Mouse (Mus musculus) MEL (cell line): ENCODE data around the gene Wtip. TPM values are rescaled to one million over a fixed set of nuclear protein-coding genes. Genes with fewer than 3 reads are reported as not detected.
A peak's percentile ranks its signal among the peaks of the same experiment; 100 is the strongest.

Experiments
- DNase-seq: peaks from one replicate; pipeline ENCODE4 v3.0.0; 2011; ENCODE audit warnings: low read depth, low spot score
- H3K27ac ChIP-seq: 2 replicates; pipeline ENCODE4 v1.5.1; 2012; ENCODE audit warnings: low read depth, mild to moderate bottlenecking, control low read depth, low read length, moderate library complexity; ENCODE audit not compliant: control insufficient read depth
- H3K27me3 ChIP-seq, 2 experiments: fragments of 150-350 bp in 1 of 2; sonication (generic) in 1 of 2; 2 replicates each; pipeline ENCODE4 v1.6.1; 2012; ENCODE audit warnings: low read length in 2 of 2, mild to moderate bottlenecking in 2 of 2, improper control_type of control experiment in 1 of 2, moderate library complexity in 1 of 2; ENCODE audit not compliant: insufficient read depth in 2 of 2, control insufficient read depth in 1 of 2
- H3K36me3 ChIP-seq, 2 experiments: 2 replicates each; pipeline ENCODE4 v1.6.1; 2012 to 2014; ENCODE audit warnings: low read length in 2 of 2, improper control_type of control experiment in 1 of 2, inconsistent platforms in 1 of 2, mild to moderate bottlenecking in 1 of 2; ENCODE audit not compliant: insufficient read depth in 2 of 2, control insufficient read depth in 1 of 2
- H3K4me1 ChIP-seq, 2 experiments: fragments of 150-350 bp in 1 of 2; sonication (generic) in 1 of 2; 2 replicates each; pipeline ENCODE4 v1.6.1; 2012; ENCODE audit warnings: low read length in 2 of 2, improper control_type of control experiment in 1 of 2, mild to moderate bottlenecking in 1 of 2; ENCODE audit not compliant: insufficient read depth in 2 of 2, control insufficient read depth in 1 of 2
- H3K4me3 ChIP-seq, 2 experiments: fragments of 150-350 bp in 1 of 2; sonication (generic) in 1 of 2; 2 replicates each; pipeline ENCODE4 v1.5.1; 2012; ENCODE audit warnings: low read depth in 2 of 2, low read length in 2 of 2, mild to moderate bottlenecking in 2 of 2, moderate library complexity in 2 of 2, control low read depth in 1 of 2, improper control_type of control experiment in 1 of 2; ENCODE audit not compliant: control insufficient read depth in 1 of 2, insufficient read depth in 1 of 2
- H3K79me2 ChIP-seq: 2 replicates; pipeline ENCODE4 v1.6.1; 2012; ENCODE audit warnings: mild to moderate bottlenecking, low read length, moderate library complexity; ENCODE audit not compliant: control insufficient read depth, poor library complexity, insufficient read depth
- H3K9ac ChIP-seq: 2 replicates; pipeline ENCODE4 v1.6.1; 2012; ENCODE audit warnings: low read depth, mild to moderate bottlenecking, control low read depth, low read length, moderate library complexity; ENCODE audit not compliant: control insufficient read depth, poor library complexity, severe bottlenecking
- H3K9me3 ChIP-seq: fragments of 150-350 bp; sonication (generic); replicated peaks from 2 replicates; pipeline ENCODE4 v1.6.1; 2012; ENCODE audit warnings: mild to moderate bottlenecking, low read length, improper control_type of control experiment, moderate library complexity; ENCODE audit not compliant: insufficient read depth
- CTCF ChIP-seq, 3 experiments: IDR thresholded peaks in 2 of 3; conservative IDR thresholded peaks in 1 of 3; 2 replicates each; pipeline ENCODE4 v1.5.1; 2011 to 2012; ENCODE audit warnings: low read length in 3 of 3, low read depth in 2 of 3, mild to moderate bottlenecking in 2 of 3, improper control_type of control experiment in 1 of 3, inconsistent platforms in 1 of 3, mixed read lengths in 1 of 3, moderate library complexity in 1 of 3; ENCODE audit not compliant: control insufficient read depth in 1 of 3, insufficient read depth in 1 of 3, poor library complexity in 1 of 3, severe bottlenecking in 1 of 3
- ELF1 ChIP-seq: IDR thresholded peaks from 2 replicates; pipeline ENCODE4 v1.6.1; 2014; ENCODE audit warnings: low read depth, mild to moderate bottlenecking, inconsistent platforms, low read length, improper control_type of control experiment, moderate library complexity
- EP300 ChIP-seq, 2 experiments: IDR thresholded peaks; 2 replicates each; pipeline ENCODE4 v1.6.1; 2011; ENCODE audit warnings: improper control_type of control experiment in 2 of 2, low read length in 2 of 2, low read depth in 1 of 2, mild to moderate bottlenecking in 1 of 2
- GATA1 ChIP-seq: IDR thresholded peaks from 2 replicates; pipeline ENCODE4 v1.6.1; 2011; ENCODE audit warnings: low read depth, low read length, improper control_type of control experiment
- NELFE ChIP-seq: IDR thresholded peaks from 2 replicates; pipeline ENCODE4 v1.6.1; 2011; ENCODE audit warnings: low read depth, low read length, improper control_type of control experiment
- NRF1 ChIP-seq: IDR thresholded peaks from 2 replicates; pipeline ENCODE4 v1.6.1; 2014; ENCODE audit warnings: low read depth, mild to moderate bottlenecking, inconsistent platforms, low read length, improper control_type of control experiment, moderate library complexity; ENCODE audit not compliant: poor library complexity, insufficient read depth, severe bottlenecking
- POLR2AphosphoS5 ChIP-seq: IDR thresholded peaks from 2 replicates; pipeline ENCODE4 v1.6.1; 2012; ENCODE audit warnings: low read depth, borderline replicate concordance, mild to moderate bottlenecking, inconsistent platforms, low read length, moderate library complexity, mixed read lengths
- RCOR1 ChIP-seq: IDR thresholded peaks from 2 replicates; pipeline ENCODE4 v1.6.1; 2012; ENCODE audit warnings: low read depth, mild to moderate bottlenecking, inconsistent platforms, low read length, improper control_type of control experiment
- TAL1 ChIP-seq: IDR thresholded peaks from 2 replicates; pipeline ENCODE4 v1.6.1; 2012; ENCODE audit warnings: mild to moderate bottlenecking, inconsistent platforms, low read length, moderate library complexity, mixed read lengths
- TCF12 ChIP-seq: IDR thresholded peaks from 2 replicates; pipeline ENCODE4 v1.6.1; 2014; ENCODE audit warnings: low read depth, mild to moderate bottlenecking, inconsistent platforms, low read length, improper control_type of control experiment, moderate library complexity
- polyA plus RNA-seq, 2 experiments: library from polyadenylated mRNA; stranded (reverse) in 1 of 2; unstranded in 1 of 2; fragments of >175 nt in 1 of 2; fragments of >200 nt in 1 of 2; gene quantifications; 2 replicates each; pipeline versions ENCODE4 v1.2.1 to v1.2.4; 2012; ENCODE audit warnings: low replicate concordance in 2 of 2, low read depth in 1 of 2; ENCODE audit not compliant: insufficient read length in 2 of 2, insufficient read depth in 1 of 2, missing spikeins in 1 of 2
- total RNA-seq: library from RNA; depleted of rRNA; stranded (reverse); fragments of 300-350 nt; gene quantifications from 2 replicates; pipeline ENCODE4 v1.2.3, GENCODE M21; 2012

Gene Wtip
- total and polyA plus RNA-seq, 3 experiments = not detected

DNA sequence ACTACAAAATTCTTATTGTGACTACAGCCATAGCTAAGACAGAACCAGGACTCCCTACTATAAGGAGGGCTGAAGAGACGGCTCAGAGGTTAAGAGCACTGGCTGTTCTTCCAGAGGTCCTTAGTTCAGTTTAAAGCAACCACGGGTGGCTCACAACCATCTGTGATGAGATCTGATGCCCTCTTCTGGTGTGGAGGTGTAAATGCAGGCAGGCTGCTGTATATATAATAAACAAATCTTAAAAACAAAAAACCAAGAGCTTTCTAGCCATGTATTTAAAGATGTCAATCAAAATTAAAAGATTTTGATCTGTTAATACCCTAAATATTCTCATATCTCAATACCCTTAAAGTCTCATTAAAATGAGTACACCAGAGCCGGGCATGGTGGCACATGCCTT is 26.1 kb upstream of the Wtip start:
- Histone ChIP-seq H3K79me2 (peaks cover 4% of the 10 kb centered on the region; the same call in 1 of the 2 replicates), H3K4me1 (no peaks in the 10 kb centered on the region), H3K27ac (no peak overlapping the region), H3K9me3 (no peaks in the 10 kb centered on the region), H3K36me3 (peaks cover 0 to 47% of the 10 kb centered on the region in 2 experiments; a peak in 2 of 4 replicates), H3K9ac (no peak overlapping the region), H3K4me3 (no peak overlapping the region), H3K27me3 (no peaks in the 10 kb centered on the region)
- DNase-seq = peak; percentile 33
- TF ChIP-seq CTCF (IDR thresholded peaks at IDR 0.05 in 2 of 3, conservative IDR thresholded peaks at IDR 0.05 in 1 of 3; ENCODE audit: control insufficient read depth in 1 of 3, insufficient read depth in 1 of 3, low read depth in 2 of 3, low read length in 3 of 3, poor library complexity in 1 of 3, severe bottlenecking in 1 of 3) (peak; percentile 21 to 39 (median 22); a peak in 3 of 6 replicates), ELF1 (no peak)

DNA sequence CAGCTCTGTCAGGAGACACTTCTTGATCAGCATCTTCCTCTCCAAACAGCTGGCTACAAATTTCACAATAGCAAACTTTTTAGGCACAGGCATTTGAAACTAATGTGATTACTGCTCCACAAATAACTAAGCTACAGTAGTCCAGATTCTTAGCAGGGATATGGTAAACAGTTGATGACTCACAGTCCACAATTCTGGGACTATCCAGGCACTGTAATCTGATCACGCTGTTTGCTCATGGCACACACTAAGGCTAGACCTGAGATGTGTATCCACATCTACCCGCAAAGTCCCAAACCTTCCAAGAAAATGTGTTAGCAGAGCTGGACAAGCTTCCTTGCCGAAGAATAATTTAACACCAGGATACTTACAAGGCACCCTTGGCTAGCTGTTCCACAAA is 24.9 kb upstream of the Wtip start:
- Histone ChIP-seq H3K79me2 (peaks cover 4% of the 10 kb centered on the region; the same call in 1 of the 2 replicates), H3K4me3 (no peak overlapping the region), H3K36me3 (peaks cover 0 to 48% of the 10 kb centered on the region in 2 experiments; a peak in 2 of 4 replicates), H3K27ac (no peak overlapping the region), H3K27me3 (no peaks in the 10 kb centered on the region), H3K4me1 (no peaks in the 10 kb centered on the region), H3K9me3 (no peaks in the 10 kb centered on the region), H3K9ac (no peak overlapping the region)
- no peak for TF ChIP-seq POLR2AphosphoS5
- DNase-seq = no peak

DNA sequence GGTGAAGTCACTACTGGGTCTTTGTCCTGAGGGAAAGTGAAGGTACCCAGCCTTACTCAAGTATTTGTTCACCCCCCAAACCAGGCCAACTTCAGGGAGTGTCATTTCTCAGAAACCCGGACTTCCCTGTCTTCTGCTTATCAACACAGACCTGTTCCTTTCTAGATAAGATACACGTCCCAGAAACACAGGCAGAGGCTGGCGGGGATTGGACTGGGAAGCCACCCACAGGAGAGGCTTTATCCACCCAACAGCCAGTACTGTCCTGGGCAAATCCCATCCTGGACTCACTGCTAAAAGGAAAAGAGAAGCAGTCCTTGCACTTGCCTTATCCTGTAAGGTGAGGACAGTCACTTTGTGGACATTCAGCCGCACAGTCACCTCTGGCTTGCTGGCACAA is 14.1 kb upstream of the Wtip start:
- no peak overlapping the region for H3K27ac ChIP-seq
- H3K36me3 ChIP-seq = peaks cover 6 to 53% of the 10 kb centered on the region in 2 experiments
- no peak overlapping the region for H3K9ac ChIP-seq
- H3K9me3 ChIP-seq = no peaks in the 10 kb centered on the region
- H3K27me3 ChIP-seq = no peaks in the 10 kb centered on the region
- peaks cover 0 to 8% of the 10 kb centered on the region in 2 experiments; a peak in 1 of 4 replicates for H3K4me1 ChIP-seq
- H3K4me3 ChIP-seq = no peak overlapping the region
- peaks cover 2% of the 10 kb centered on the region; the same call in 1 of the 2 replicates for H3K79me2 ChIP-seq
- TF ChIP-seq EP300 (IDR thresholded peaks at IDR 0.05; ENCODE audit: low read depth in 1 of 2, low read length in 2 of 2) = peak; percentile 23 to 56; a peak in 3 of 4 replicates
- TF ChIP-seq TCF12 = 0 out of 2 replicates have a peak, but pooled peaks have one; percentile 19
- TF ChIP-seq NRF1 = no peak
- peak; percentile 57 for TF ChIP-seq GATA1
- no peak for TF ChIP-seq NELFE
- TF ChIP-seq TAL1 = peak; percentile 49
- peak; percentile 60 for TF ChIP-seq RCOR1
- peak; percentile 43 for DNase-seq
